Mouse (Mus musculus): ENCODE measurements around the gene Ptov1. TPM values are rescaled to one million over a fixed set of nuclear protein-coding genes. Genes with fewer than 3 reads are reported as not detected.

Ptov1 gene
- polyA plus RNA-seq, 1 experiment from 2014 or later: 384 TPM

DNA sequence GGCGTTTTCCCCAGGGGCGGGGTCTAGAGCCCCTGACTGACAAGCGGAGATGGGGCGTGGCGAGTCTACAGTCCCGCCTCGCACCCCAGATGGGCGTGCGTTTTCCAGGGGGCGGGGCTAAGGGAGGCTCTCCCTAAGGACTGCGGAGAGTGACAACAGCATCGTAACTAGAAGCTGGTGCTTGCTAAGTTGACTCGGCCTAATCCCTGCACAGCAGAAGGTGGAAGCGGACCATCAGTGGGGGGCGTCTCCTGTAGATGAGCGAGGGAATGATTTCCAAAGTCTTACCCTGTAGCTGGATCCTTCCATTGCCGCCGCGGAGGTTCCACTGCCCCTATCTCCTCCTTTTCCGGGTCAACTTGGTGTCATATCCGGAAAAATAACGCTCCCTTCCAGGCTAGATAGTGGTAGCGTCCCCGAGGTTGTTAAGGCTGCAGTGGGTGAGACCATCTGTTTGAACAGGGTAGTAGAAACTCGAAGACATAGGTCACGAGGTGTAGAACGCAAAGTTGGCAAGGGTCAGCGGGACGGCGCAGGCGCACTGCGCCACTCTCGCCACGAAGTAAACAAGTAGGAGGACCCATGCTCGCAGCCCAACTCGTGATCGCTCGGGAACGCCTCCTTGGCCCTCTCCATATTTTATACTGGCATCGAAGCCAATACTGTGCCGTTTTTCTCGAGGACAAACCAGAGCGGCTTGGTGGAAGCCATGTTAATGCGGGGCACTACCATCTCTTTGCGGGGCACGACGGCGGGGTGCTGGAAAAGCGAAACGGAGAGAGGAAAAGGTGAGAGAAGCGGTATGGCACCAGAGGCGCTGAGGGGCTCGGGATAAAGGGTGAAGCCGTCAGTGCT lies 20.8 kb downstream of the Ptov1 start, which contains the start of the genes Akt1s1 and Tbc1d17:
Gene Akt1s1, plus strand, starts transcription at position 431 of the 855 bp plus-strand sequence.
Gene Tbc1d17, minus strand, starts transcription at position 519 of the 855 bp plus-strand sequence.
- WGBS: under 1% methylated on average over 54 of the region's 54 CpGs
- ATAC-seq (ENCODE audit: insufficient number of reproducible peaks, insufficient read depth, low FRiP score, low read depth): peak; percentile 86
- H3K4me1 ChIP-seq (ENCODE audit: control insufficient read depth, insufficient read depth, low read length): peaks cover 27% of the 10 kb centered on the region
- peaks cover 41% of the 10 kb centered on the region for H3K36me3 ChIP-seq (ENCODE audit: control insufficient read depth, insufficient read depth, low read length)
- peak within 1 kb of the TSS; percentile 94 for H3K4me2 ChIP-seq (replicated peaks; ENCODE audit: low read depth, low read length)
- peak within 1 kb of the TSS; percentile 80 for H3K9ac ChIP-seq (replicated peaks; ENCODE audit: low read depth, low read length)
- peak within 1 kb of the TSS; percentile 73 for H3K4me3 ChIP-seq (ENCODE audit: low read depth, low read length)
- H3K27me3 ChIP-seq (ENCODE audit: control insufficient read depth, insufficient read depth, low read length): no peaks in the 10 kb centered on the region
- H3K9me3 ChIP-seq (ENCODE audit: control insufficient read depth, low read depth, low read length): no peaks in the 10 kb centered on the region
- peak within 1 kb of the TSS; percentile 99 for H3K27ac ChIP-seq (ENCODE audit: low read length)

DNA sequence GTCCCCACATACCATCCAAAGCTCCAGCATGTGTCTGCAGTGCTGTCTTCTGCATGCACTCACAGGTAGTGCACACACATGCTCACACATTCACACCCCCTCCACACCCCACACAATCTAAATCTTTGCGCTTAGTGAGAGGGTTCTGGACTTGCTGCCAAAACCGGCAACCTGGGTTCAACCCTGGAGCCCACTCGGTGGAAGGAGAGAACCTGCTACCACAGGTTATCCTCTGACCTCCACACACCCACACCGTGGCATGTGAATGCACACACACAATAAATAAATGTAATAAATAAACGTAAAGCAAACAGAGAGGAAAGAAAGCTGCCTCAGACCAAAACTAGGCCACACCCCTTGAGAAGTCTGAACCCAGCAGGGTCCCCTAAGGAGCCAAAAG lies 21.8 kb downstream of the Ptov1 start:
- peak overlapping the region; percentile 94 for H3K4me2 ChIP-seq (replicated peaks; ENCODE audit: low read depth, low read length)
- peak overlapping the region; percentile 73 for H3K4me3 ChIP-seq (ENCODE audit: low read depth, low read length)
- H3K36me3 ChIP-seq (ENCODE audit: control insufficient read depth, insufficient read depth, low read length): peaks cover 45% of the 10 kb centered on the region
- H3K9ac ChIP-seq (replicated peaks; ENCODE audit: low read depth, low read length): 0 out of 2 replicates have a peak overlapping the region, but pooled peaks have one; percentile 10
- no peak overlapping the region for H3K27ac ChIP-seq (ENCODE audit: low read length)
- no peak for ATAC-seq (ENCODE audit: insufficient number of reproducible peaks, insufficient read depth, low FRiP score, low read depth)
- H3K4me1 ChIP-seq (ENCODE audit: control insufficient read depth, insufficient read depth, low read length): peaks cover 18% of the 10 kb centered on the region
- H3K9me3 ChIP-seq (ENCODE audit: control insufficient read depth, low read depth, low read length): no peaks in the 10 kb centered on the region
- WGBS: 74% methylated on average over 5 of the region's 5 CpGs
- no peaks in the 10 kb centered on the region for H3K27me3 ChIP-seq (ENCODE audit: control insufficient read depth, insufficient read depth, low read length)

DNA sequence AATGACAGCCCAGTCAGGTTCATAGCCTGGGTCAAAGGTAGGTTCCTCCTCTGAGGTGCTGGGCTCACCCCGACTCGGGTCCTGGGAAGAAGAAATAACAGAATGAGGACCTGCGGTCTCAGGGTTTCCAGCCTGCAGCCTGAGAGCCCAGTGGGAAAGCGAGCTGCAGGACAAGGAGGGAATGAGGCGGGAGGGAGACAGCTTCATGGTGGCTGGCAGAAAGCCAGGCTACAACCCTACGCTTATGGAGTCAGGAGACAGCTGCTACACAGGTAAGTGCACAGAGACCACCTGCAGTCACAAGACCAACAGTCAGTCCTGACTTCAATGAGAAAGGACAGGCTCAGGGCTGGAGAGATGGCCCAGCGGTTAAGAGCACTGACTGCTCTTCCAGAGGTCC lies 22.8 kb downstream of the Ptov1 start:
- WGBS: 91% methylated on average over 7 of the region's 7 CpGs

DNA sequence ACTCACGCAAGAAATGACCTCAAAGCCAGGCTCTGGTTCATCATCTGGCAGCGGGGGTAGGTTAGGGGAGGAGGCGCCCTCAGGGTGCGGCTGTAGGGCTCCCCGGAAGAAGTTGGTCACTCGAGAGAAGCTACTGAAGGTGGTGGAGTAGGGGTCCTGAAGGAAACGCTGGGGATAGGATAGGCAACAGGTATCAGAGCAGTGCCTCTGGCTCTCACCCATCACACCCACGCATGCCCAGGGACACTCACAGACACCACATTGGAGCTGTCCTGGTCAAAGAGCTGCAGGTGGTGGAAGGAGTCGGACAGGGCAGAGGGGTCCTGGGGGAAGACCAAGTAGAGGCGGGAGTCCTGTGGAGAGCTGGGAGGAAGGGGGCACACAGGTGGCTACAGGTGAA lies 24.6 kb downstream of the Ptov1 start:
- Histone ChIP-seq H3K27me3 (ENCODE audit: control insufficient read depth, insufficient read depth, low read length) (no peaks in the 10 kb centered on the region), H3K4me3 (ENCODE audit: low read depth, low read length) (no peak overlapping the region), H3K4me2 (replicated peaks; ENCODE audit: low read depth, low read length) (no peak overlapping the region), H3K36me3 (ENCODE audit: control insufficient read depth, insufficient read depth, low read length) (peaks cover 51% of the 10 kb centered on the region), H3K27ac (ENCODE audit: low read length) (no peak overlapping the region), H3K4me1 (ENCODE audit: control insufficient read depth, insufficient read depth, low read length) (peaks cover 9% of the 10 kb centered on the region; the same call in 1 of the 2 replicates), H3K9me3 (ENCODE audit: control insufficient read depth, low read depth, low read length) (no peaks in the 10 kb centered on the region), H3K9ac (replicated peaks; ENCODE audit: low read depth, low read length) (no peak overlapping the region)
- 91% methylated on average over 10 of the region's 10 CpGs for WGBS
- ATAC-seq (ENCODE audit: insufficient number of reproducible peaks, insufficient read depth, low FRiP score, low read depth): no peak

More for the DNA sequence above, 22.8 kb downstream of the Ptov1 start:
- H3K4me2 ChIP-seq (replicated peaks; ENCODE audit: low read depth, low read length): no peak overlapping the region
- ATAC-seq (ENCODE audit: insufficient number of reproducible peaks, insufficient read depth, low FRiP score, low read depth): no peak
- H3K9ac ChIP-seq (replicated peaks; ENCODE audit: low read depth, low read length): no peak overlapping the region
- no peak overlapping the region for H3K27ac ChIP-seq (ENCODE audit: low read length)
- peaks cover 50% of the 10 kb centered on the region for H3K36me3 ChIP-seq (ENCODE audit: control insufficient read depth, insufficient read depth, low read length)
- H3K4me1 ChIP-seq (ENCODE audit: control insufficient read depth, insufficient read depth, low read length): peaks cover 18% of the 10 kb centered on the region
- H3K27me3 ChIP-seq (ENCODE audit: control insufficient read depth, insufficient read depth, low read length): no peaks in the 10 kb centered on the region
- H3K9me3 ChIP-seq (ENCODE audit: control insufficient read depth, low read depth, low read length): no peaks in the 10 kb centered on the region
- no peak overlapping the region for H3K4me3 ChIP-seq (ENCODE audit: low read depth, low read length)

DNA sequence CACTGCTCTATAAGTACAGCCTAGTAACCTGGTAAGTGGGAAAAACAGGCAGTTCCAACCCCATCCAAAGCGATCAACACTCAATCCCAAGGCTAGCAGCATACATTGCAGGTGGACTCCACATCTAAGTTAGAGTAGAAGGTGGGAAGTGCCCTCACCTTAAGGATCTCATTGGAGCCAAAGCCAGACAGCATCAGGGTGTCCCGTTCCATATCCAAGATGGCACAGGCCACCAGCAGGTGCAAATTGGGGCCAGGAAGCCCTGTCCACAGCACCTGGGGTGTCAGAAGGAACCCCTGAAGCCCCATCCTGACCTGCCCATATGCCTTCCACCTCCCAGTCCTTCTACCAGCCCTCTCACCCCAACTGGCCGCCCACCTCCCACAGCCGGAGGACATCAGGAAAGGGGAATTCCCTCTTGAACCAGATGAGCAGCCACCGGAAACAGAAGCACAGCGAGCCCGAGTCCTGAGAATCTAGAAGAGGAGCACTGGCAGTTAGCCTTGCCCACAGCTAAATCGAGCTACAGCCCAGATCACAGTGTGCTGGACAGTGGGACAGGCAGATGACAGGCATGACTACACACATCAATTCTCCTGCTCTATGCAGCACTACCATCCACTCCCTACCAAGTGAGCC lies 27.6 kb downstream of the Ptov1 start:
- Histone ChIP-seq H3K9ac (replicated peaks; ENCODE audit: low read depth, low read length) (no peak overlapping the region), H3K9me3 (ENCODE audit: control insufficient read depth, low read depth, low read length) (no peaks in the 10 kb centered on the region), H3K4me3 (ENCODE audit: low read depth, low read length) (no peak overlapping the region), H3K27ac (ENCODE audit: low read length) (no peak overlapping the region), H3K4me1 (ENCODE audit: control insufficient read depth, insufficient read depth, low read length) (peaks cover 10% of the 10 kb centered on the region; the same call in 1 of the 2 replicates), H3K4me2 (replicated peaks; ENCODE audit: low read depth, low read length) (no peak overlapping the region), H3K36me3 (ENCODE audit: control insufficient read depth, insufficient read depth, low read length) (peaks cover 50% of the 10 kb centered on the region), H3K27me3 (ENCODE audit: control insufficient read depth, insufficient read depth, low read length) (no peaks in the 10 kb centered on the region)
- 93% methylated on average over 8 of the region's 8 CpGs for WGBS
- ATAC-seq (ENCODE audit: insufficient number of reproducible peaks, insufficient read depth, low FRiP score, low read depth): no peak

DNA sequence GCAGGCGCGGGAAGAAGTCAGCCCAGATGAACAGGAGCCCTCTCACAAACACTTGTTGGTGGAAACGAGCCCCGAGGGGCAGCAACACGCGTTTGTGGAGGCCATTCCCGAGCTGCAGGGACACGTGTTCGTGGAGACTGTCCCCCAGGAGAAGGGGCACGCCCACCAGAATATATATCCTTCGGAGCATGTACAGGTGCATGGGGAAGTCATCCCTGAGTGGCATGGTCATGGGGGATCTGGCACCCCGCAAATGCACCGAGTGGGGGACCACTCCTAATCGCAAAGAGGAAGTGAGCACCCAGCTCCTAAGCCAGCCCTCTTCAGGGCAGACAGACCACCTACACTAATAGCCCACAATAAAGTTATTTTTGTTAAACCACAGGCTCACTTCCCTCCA lies 29.2 kb downstream of the Ptov1 start:
- no peaks in the 10 kb centered on the region for H3K27me3 ChIP-seq (ENCODE audit: control insufficient read depth, insufficient read depth, low read length)
- no peak overlapping the region for H3K9ac ChIP-seq (replicated peaks; ENCODE audit: low read depth, low read length)
- no peak for ATAC-seq (ENCODE audit: insufficient number of reproducible peaks, insufficient read depth, low FRiP score, low read depth)
- peaks cover 36% of the 10 kb centered on the region for H3K36me3 ChIP-seq (ENCODE audit: control insufficient read depth, insufficient read depth, low read length)
- no peak overlapping the region for H3K27ac ChIP-seq (ENCODE audit: low read length)
- H3K9me3 ChIP-seq (ENCODE audit: control insufficient read depth, low read depth, low read length): no peaks in the 10 kb centered on the region
- H3K4me3 ChIP-seq (ENCODE audit: low read depth, low read length): no peak overlapping the region
- peak overlapping the region; percentile 44; the same call in 1 of the 2 replicates for H3K4me2 ChIP-seq (replicated peaks; ENCODE audit: low read depth, low read length)
- 57% methylated on average over 14 of the region's 14 CpGs for WGBS
- peaks cover 10% of the 10 kb centered on the region; the same call in 1 of the 2 replicates for H3K4me1 ChIP-seq (ENCODE audit: control insufficient read depth, insufficient read depth, low read length)

DNA sequence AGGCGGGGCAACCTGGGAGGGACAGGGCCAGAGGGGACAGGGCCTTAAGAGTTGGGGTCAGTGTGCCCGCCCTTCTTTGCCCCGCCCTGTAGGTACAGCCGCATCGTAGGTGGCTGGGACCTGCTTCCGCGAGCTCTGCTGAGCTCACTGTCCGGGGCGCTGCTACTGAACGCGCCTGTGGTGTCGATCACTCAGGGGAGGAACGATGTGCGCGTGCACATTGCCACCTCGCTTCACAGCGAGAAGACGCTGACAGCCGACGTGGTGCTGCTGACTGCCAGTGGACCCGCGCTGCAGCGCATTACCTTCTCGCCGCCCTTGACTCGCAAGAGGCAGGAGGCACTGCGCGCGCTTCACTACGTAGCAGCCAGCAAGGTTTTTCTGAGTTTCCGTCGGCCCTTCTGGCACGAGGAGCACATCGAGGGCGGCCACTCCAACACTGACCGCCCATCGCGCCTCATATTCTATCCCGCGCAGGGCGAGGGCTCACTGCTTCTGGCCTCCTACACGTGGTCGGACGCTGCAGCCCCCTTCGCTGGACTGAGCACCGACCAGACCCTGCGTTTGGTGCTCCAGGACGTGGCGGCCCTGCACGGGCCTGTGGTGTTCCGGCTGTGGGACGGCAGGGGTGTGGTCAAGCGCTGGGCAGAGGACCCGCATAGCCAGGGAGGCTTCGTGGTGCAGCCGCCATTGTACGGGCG lies 29.9 kb downstream of the Ptov1 start:
- no peak overlapping the region for H3K27ac ChIP-seq (ENCODE audit: low read length)
- no peak overlapping the region; the same call in 1 of the 2 replicates for H3K9ac ChIP-seq (replicated peaks; ENCODE audit: low read depth, low read length)
- no peaks in the 10 kb centered on the region for H3K9me3 ChIP-seq (ENCODE audit: control insufficient read depth, low read depth, low read length)
- no peaks in the 10 kb centered on the region for H3K27me3 ChIP-seq (ENCODE audit: control insufficient read depth, insufficient read depth, low read length)
- H3K36me3 ChIP-seq (ENCODE audit: control insufficient read depth, insufficient read depth, low read length): peaks cover 28% of the 10 kb centered on the region
- peak; percentile 60 for ATAC-seq (ENCODE audit: insufficient number of reproducible peaks, insufficient read depth, low FRiP score, low read depth)
- peaks cover 10% of the 10 kb centered on the region; the same call in 1 of the 2 replicates for H3K4me1 ChIP-seq (ENCODE audit: control insufficient read depth, insufficient read depth, low read length)
- peak overlapping the region; percentile 28 for H3K4me3 ChIP-seq (ENCODE audit: low read depth, low read length)
- WGBS: 2% methylated on average over 57 of the region's 58 CpGs
- peak overlapping the region; percentile 44 for H3K4me2 ChIP-seq (replicated peaks; ENCODE audit: low read depth, low read length)

DNA sequence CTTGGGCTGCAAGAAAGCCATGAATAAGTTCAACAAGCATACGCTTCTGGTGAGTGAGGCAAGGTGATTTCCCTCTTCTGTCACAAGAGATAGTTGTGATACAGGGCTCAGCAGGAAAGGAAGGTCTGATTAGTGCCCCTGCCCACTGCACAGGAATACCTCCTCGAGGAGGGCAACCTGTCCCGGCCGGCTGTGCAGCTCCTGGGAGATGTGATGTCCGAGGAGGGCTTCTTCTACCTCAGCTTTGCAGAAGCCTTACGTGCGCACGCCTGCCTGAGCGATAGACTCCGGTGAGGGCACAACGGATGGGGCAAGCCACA lies 30.5 kb downstream of the Ptov1 start:
- Histone ChIP-seq H3K4me1 (ENCODE audit: control insufficient read depth, insufficient read depth, low read length) (peaks cover 10% of the 10 kb centered on the region; the same call in 1 of the 2 replicates), H3K9me3 (ENCODE audit: control insufficient read depth, low read depth, low read length) (no peaks in the 10 kb centered on the region), H3K36me3 (ENCODE audit: control insufficient read depth, insufficient read depth, low read length) (peaks cover 24% of the 10 kb centered on the region), H3K27me3 (ENCODE audit: control insufficient read depth, insufficient read depth, low read length) (no peaks in the 10 kb centered on the region), H3K4me2 (replicated peaks; ENCODE audit: low read depth, low read length) (peak overlapping the region; percentile 44), H3K4me3 (ENCODE audit: low read depth, low read length) (peak overlapping the region; percentile 28), H3K27ac (ENCODE audit: low read length) (no peak overlapping the region), H3K9ac (replicated peaks; ENCODE audit: low read depth, low read length) (no peak overlapping the region)
- ATAC-seq (ENCODE audit: insufficient number of reproducible peaks, insufficient read depth, low FRiP score, low read depth): no peak
- WGBS: 32% methylated on average over 11 of the region's 11 CpGs

All from stomach, embryonic 14.5 days (tissue).